Mouse (Mus musculus) lung, postnatal 4 days (tissue): ENCODE results near the gene Alkbh1.
A peak's percentile ranks its signal among the peaks of the same experiment; 100 is the strongest.

Experiments used
- DNase-seq, 2 experiments: peaks; one replicate each; pipeline ENCODE4 v3.0.0; 2021

The Alkbh1 gene

GRCm38 (mm10) chr12:87418921-87419320, 24.9 kb downstream of the Alkbh1 start:
- no peak for DNase-seq

GRCm38 (mm10) chr12:87416690-87417089, 27.1 kb downstream of the Alkbh1 start:
- DNase-seq: peak; percentile 32 to 68

- no peak for DNase-seq
Observed at GRCm38 (mm10) chr12:87415358-87415757, 28.5 kb downstream of the Alkbh1 start.

- peak; percentile 54 to 82 for DNase-seq
Observed at GRCm38 (mm10) chr12:87413179-87413790, 30.5 kb downstream of the Alkbh1 start.

- no peak for DNase-seq
Observed at GRCm38 (mm10) chr12:87410999-87411398, 32.8 kb downstream of the Alkbh1 start.

- DNase-seq: no peak
Observed at GRCm38 (mm10) chr12:87409123-87409522, 34.7 kb downstream of the Alkbh1 start.

- peak; percentile 74 to 77 for DNase-seq
Observed at GRCm38 (mm10) chr12:87407869-87408605, 35.8 kb downstream of the Alkbh1 start.

GRCm38 (mm10) chr12:87405721-87406120, 38.1 kb downstream of the Alkbh1 start:
- peak in 1 of 2 experiments; percentile 54 for DNase-seq

- no peak for DNase-seq
Observed at GRCm38 (mm10) chr12:87405165-87405564, 38.7 kb downstream of the Alkbh1 start.

- DNase-seq: no peak
Observed at GRCm38 (mm10) chr12:87401883-87402282, 41.9 kb downstream of the Alkbh1 start.

- DNase-seq: no peak
Observed at GRCm38 (mm10) chr12:87399119-87399819, 44.5 kb downstream of the Alkbh1 start.

- no peak for DNase-seq
Observed at GRCm38 (mm10) chr12:87397811-87398417, 45.9 kb downstream of the Alkbh1 start.

GRCm38 (mm10) chr12:87397126-87397525, 46.7 kb downstream of the Alkbh1 start:
- no peak for DNase-seq

- DNase-seq: no peak
Observed at GRCm38 (mm10) chr12:87394316-87394715, 49.5 kb downstream of the Alkbh1 start.

GRCm38 (mm10) chr12:87393447-87394145, 50.2 kb downstream of the Alkbh1 start:
- peak; percentile 43 to 65 for DNase-seq

- no peak for DNase-seq
Observed at GRCm38 (mm10) chr12:87391355-87391754, 52.5 kb downstream of the Alkbh1 start.

- DNase-seq: no peak
Observed at GRCm38 (mm10) chr12:87389231-87389630, 54.6 kb downstream of the Alkbh1 start.

GRCm38 (mm10) chr12:87388122-87388774, 55.6 kb downstream of the Alkbh1 start, which contains the start of gene Sptlc2:
Gene Sptlc2 (minus strand): TSS chr12:87388355.
- peak; percentile 100 for DNase-seq

- DNase-seq: peak; percentile 47 to 51
Observed at GRCm38 (mm10) chr12:87387171-87388121, 56.4 kb downstream of the Alkbh1 start.

GRCm38 (mm10) chr12:87385051-87385450, 58.8 kb downstream of the Alkbh1 start:
- DNase-seq: no peak

GRCm38 (mm10) chr12:87381380-87381682, 62.5 kb downstream of the Alkbh1 start:
- DNase-seq: peak in 1 of 2 experiments; percentile 15
